Mouse (Mus musculus): Measurements from ENCODE around the gene Akip1. TPM values are rescaled to one million over a fixed set of nuclear protein-coding genes. Genes with fewer than 3 reads are reported as not detected.

Gene Akip1
- polyA plus RNA-seq (2012; rRNA removed; ENCODE audit: low replicate concordance), result 8.9 and 12.2 TPM in 2 replicates

GRCm38 (mm10) chr7:109703190-109704015, at the start of gene Akip1, which contains the start of gene St5:
Gene Akip1, plus strand, starts transcription at chr7:109703690.
Gene St5, minus strand, starts transcription at chr7:109703605.

DNA sequence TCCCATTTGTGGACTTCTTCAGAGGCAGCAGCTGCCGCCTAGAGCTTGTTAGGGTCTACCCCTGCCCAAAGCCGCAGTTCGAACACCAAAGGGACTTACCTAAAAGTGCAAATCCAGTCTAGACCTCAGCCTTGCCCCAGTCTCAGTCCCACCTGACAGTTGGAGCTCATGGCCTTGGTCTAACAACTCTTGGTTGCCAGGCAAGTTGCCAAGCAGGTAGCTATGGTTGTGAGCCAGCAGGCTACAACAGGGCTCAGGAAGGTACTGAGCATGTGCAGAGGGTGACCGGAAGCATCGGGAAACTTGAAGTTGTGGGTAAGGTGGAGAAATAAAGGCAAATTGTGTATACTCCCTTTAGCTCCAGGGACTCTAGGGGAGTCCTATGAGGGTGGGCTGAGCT, 20.2 kb downstream of the Akip1 start, which contains the start of gene BC051019:
Gene BC051019 (minus strand): TSS at position 154 of the 400 bp plus-strand sequence.

GRCm38 (mm10) chr7:109731626-109732025, 28.1 kb downstream of the Akip1 start, which contains the start of gene Ascl3:
Gene Ascl3, minus strand, starts transcription at chr7:109731726.

DNA sequence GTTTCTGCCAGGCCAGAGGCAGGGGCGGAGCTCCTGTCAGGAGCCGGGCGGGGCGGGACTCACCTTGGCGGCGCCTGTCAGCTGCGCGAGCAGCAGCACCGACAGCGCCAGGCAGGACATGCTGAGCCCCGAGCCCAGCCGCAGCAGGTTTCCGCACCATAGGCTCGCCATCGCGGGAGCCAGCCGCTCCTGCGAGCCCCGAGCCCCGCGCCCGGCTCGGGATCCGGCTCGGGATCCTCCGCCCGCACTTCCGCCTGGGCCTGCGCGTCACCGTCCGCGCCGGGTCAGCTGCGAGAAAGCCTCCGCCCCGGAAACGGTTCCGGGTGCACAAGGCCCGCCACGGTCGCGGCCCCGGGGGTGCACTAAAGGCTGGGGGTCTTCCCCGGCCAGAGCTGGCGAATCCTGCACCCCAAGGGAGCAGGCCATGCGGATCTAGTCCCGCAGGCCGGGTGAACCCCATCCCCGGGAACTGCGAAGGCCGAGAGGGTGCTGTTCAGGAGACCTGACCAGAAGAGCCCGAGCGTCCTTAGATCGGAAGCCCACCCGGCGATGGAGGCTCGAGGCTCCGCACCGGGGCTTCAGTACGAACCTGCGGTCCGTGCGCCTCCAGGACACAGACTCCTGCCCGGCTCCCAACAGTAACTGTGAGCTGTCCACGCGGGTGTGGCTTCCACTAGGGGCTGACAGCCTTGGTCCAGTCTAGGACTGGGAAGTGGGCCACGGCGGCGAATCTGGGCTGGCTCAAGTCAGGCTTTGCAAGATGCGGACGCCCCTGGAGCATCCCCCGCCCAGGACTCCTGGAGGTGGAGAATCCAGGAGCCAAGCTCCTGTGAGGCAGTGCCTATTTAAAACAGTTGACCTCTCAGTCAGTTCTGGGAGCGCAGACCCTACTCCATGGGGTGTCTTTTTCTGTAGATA, 48.8 kb downstream of the Akip1 start, which contains the start of gene Tmem9b:
Gene Tmem9b (minus strand): TSS at position 868 of the 918 bp plus-strand sequence.

Other genes with a start within 250 kb of the Akip1 start
- gene Trim66, start 195.6 kb upstream of the Akip1 start, polyA plus RNA-seq (2012; rRNA removed; ENCODE audit: low replicate concordance), result 0.23 and 0.43 TPM in 2 replicates
- gene Rpl27a, start 184.5 kb upstream of the Akip1 start, polyA plus RNA-seq (2012; rRNA removed; ENCODE audit: low replicate concordance), result 256 and 358 TPM in 2 replicates
- 25.5 and 32.2 TPM in 2 replicates for gene St5, start 85 bp upstream of the Akip1 start, polyA plus RNA-seq (2012; rRNA removed; ENCODE audit: low replicate concordance)
- gene BC051019, start 20.2 kb downstream of the Akip1 start, polyA plus RNA-seq (2012; rRNA removed; ENCODE audit: low replicate concordance), result not detected in 2 replicates
- gene Ascl3, start 28.0 kb downstream of the Akip1 start, polyA plus RNA-seq (2012; rRNA removed; ENCODE audit: low replicate concordance), result 0.26 and 0.36 TPM in 2 replicates
- gene Tmem9b, start 49.2 kb downstream of the Akip1 start, polyA plus RNA-seq (2012; rRNA removed; ENCODE audit: low replicate concordance), result 34.3 and 53.1 TPM in 2 replicates
- gene Nrip3, start 78.3 kb downstream of the Akip1 start, polyA plus RNA-seq (2012; rRNA removed; ENCODE audit: low replicate concordance), result 0.07 TPM in 1 of 2 replicates, not detected in the other
- 0.09 and 0.13 TPM in 2 replicates for gene Scube2, start 162.0 kb downstream of the Akip1 start, polyA plus RNA-seq (2012; rRNA removed; ENCODE audit: low replicate concordance)

Measured in mammary gland, adult 2 months (tissue).